Mouse (Mus musculus) mesoderm, embryonic 11.5 days (tissue): ENCODE results near the gene Olfr1028.

Experiments
- DNase-seq: peaks from one replicate; pipeline ENCODE4 v3.0.0-alpha.2; 2012; ENCODE audit warnings: low read depth, low spot score

Gene Olfr1028

GRCm38 (mm10) chr2:85950137-85950536, at the start of gene Olfr1028:
TSS of gene Olfr1028 (plus strand) at chr2:85950437.
- DNase-seq, result no peak

- DNase-seq, result no peak
These were observed 45.3 kb upstream of the Olfr1028 start, which contains the start of gene Olfr1024 for GRCm38 (mm10) chr2:85904952-85905351. TSS of gene Olfr1024 (minus strand) at chr2:85905052.

GRCm38 (mm10) chr2:85913197-85913596, 37.0 kb upstream of the Olfr1028 start:
- DNase-seq, result no peak

- no peak for DNase-seq
These were observed 35.3 kb upstream of the Olfr1028 start, which contains the start of gene Olfr1025-ps1 for GRCm38 (mm10) chr2:85914893-85915292. TSS of gene Olfr1025-ps1 (plus strand) at chr2:85915193.

GRCm38 (mm10) chr2:85921258-85921657, 29.0 kb upstream of the Olfr1028 start, which contains the start of gene Olfr1026:
TSS of gene Olfr1026 (plus strand) at chr2:85921558.
- no peak for DNase-seq

GRCm38 (mm10) chr2:85973595-85973994, 23.4 kb downstream of the Olfr1028 start, which contains the start of gene Olfr1029:
TSS of gene Olfr1029 (plus strand) at chr2:85973895.
- DNase-seq, result no peak

GRCm38 (mm10) chr2:85978976-85979375, 28.7 kb downstream of the Olfr1028 start, which contains the start of gene Olfr1030:
TSS of gene Olfr1030 (plus strand) at chr2:85979276.
- no peak for DNase-seq

GRCm38 (mm10) chr2:85990004-85990403, 39.8 kb downstream of the Olfr1028 start, which contains the start of gene Olfr1031:
TSS of gene Olfr1031 (plus strand) at chr2:85990304.
- DNase-seq, result no peak
